Mouse (Mus musculus) CH12.LX (cell line): ENCODE results near the gene Eps8l2. TPM values are rescaled to one million over a fixed set of nuclear protein-coding genes. Genes with fewer than 3 reads are reported as not detected.

ENCODE experiments used
- DNase-seq: peaks from one replicate; pipeline ENCODE4 v3.0.0-alpha.2; 2013; ENCODE audit errors: extremely low read depth
- H3K27ac ChIP-seq: 2 replicates; pipeline ENCODE4 v1.5.1; 2012; ENCODE audit warnings: low read depth, mild to moderate bottlenecking, control low read depth, moderate library complexity; ENCODE audit not compliant: insufficient read depth
- H3K27me3 ChIP-seq: replicated peaks from 2 replicates; pipeline ENCODE3; 2012; ENCODE audit warnings: inconsistent platforms
- H3K36me3 ChIP-seq, 2 experiments: replicated peaks in 1 of 2; 2 replicates each; pipeline versions ENCODE3 to v1.6.1; 2012; ENCODE audit warnings: inconsistent platforms in 1 of 2, low read length in 1 of 2, mild to moderate bottlenecking in 1 of 2, mixed read lengths in 1 of 2, moderate library complexity in 1 of 2; ENCODE audit not compliant: control insufficient read depth in 1 of 2, insufficient read depth in 1 of 2
- H3K4me1 ChIP-seq, 2 experiments: 2 replicates each; pipeline ENCODE4 v1.6.1; 2012; ENCODE audit warnings: inconsistent platforms in 1 of 2, moderate library complexity in 1 of 2; ENCODE audit not compliant: insufficient read depth in 2 of 2, control insufficient read depth in 1 of 2
- H3K4me2 ChIP-seq: 2 replicates; pipeline ENCODE4 v1.6.1; 2012; ENCODE audit warnings: low read depth, mild to moderate bottlenecking, control low read depth; ENCODE audit not compliant: poor library complexity, insufficient read depth, severe bottlenecking
- H3K4me3 ChIP-seq, 3 experiments: fragments of 150-350 bp in 1 of 3; sonication (generic) in 1 of 3; replicated peaks in 1 of 3; 2 replicates each; pipeline versions ENCODE3 to v1.5.1; 2011 to 2012; ENCODE audit warnings: low read depth in 2 of 3, low read length in 2 of 3, mild to moderate bottlenecking in 2 of 3, moderate library complexity in 2 of 3, control low read depth in 1 of 3, improper control_type of control experiment in 1 of 3, inconsistent platforms in 1 of 3, mixed read lengths in 1 of 3; ENCODE audit not compliant: poor library complexity in 1 of 3
- H3K79me2 ChIP-seq: replicated peaks from 2 replicates; pipeline ENCODE4 v1.6.1; 2012; ENCODE audit warnings: mild to moderate bottlenecking, moderate library complexity; ENCODE audit not compliant: control insufficient read depth, poor library complexity, insufficient read depth, severe bottlenecking; ENCODE audit errors: extremely low read depth
- H3K9ac ChIP-seq: 2 replicates; pipeline ENCODE4 v1.6.1; 2012; ENCODE audit warnings: low read depth, mild to moderate bottlenecking, control low read depth, moderate library complexity; ENCODE audit not compliant: insufficient read depth
- H3K9me3 ChIP-seq: replicated peaks from 2 replicates; pipeline ENCODE3; 2012; ENCODE audit warnings: low read length, inconsistent platforms, mixed read lengths
- CHD1 ChIP-seq: IDR thresholded peaks from 2 replicates; pipeline ENCODE4 v1.6.1; 2012; ENCODE audit warnings: low read depth, low read length, improper control_type of control experiment, inconsistent platforms
- CHD2 ChIP-seq: IDR thresholded peaks from 2 replicates; pipeline ENCODE4 v1.6.1; 2011; ENCODE audit warnings: low read length, improper control_type of control experiment
- CTCF ChIP-seq, 2 experiments: IDR thresholded peaks in 1 of 2; conservative IDR thresholded peaks in 1 of 2; 2 replicates each; pipeline ENCODE4 v1.5.1; 2011 to 2012; ENCODE audit warnings: low read depth in 2 of 2, low read length in 2 of 2, improper control_type of control experiment in 1 of 2, inconsistent platforms in 1 of 2, mild to moderate bottlenecking in 1 of 2, moderate library complexity in 1 of 2
- E2F4 ChIP-seq: IDR thresholded peaks from 2 replicates; pipeline ENCODE4 v1.6.1; 2011; ENCODE audit warnings: low read depth, low read length, improper control_type of control experiment; ENCODE audit not compliant: insufficient replicate concordance
- GABPA ChIP-seq: IDR thresholded peaks from 2 replicates; pipeline ENCODE4 v1.6.1; 2012; ENCODE audit warnings: low read depth, low read length, improper control_type of control experiment, inconsistent platforms; ENCODE audit not compliant: insufficient replicate concordance
- HCFC1 ChIP-seq: IDR thresholded peaks from 2 replicates; pipeline ENCODE4 v1.6.1; 2012; ENCODE audit warnings: low read depth, mild to moderate bottlenecking, inconsistent platforms, low read length, improper control_type of control experiment
- IRF4 ChIP-seq: IDR thresholded peaks from 2 replicates; pipeline ENCODE4 v1.6.1; 2014; ENCODE audit warnings: low read depth, mild to moderate bottlenecking, inconsistent platforms, low read length, improper control_type of control experiment
- JUND ChIP-seq: conservative IDR thresholded peaks from 2 replicates; pipeline ENCODE4 v1.6.1; 2011; ENCODE audit warnings: low read depth, low read length, improper control_type of control experiment
- KAT2A ChIP-seq: IDR thresholded peaks from 2 replicates; pipeline ENCODE4 v1.6.1; 2012; ENCODE audit warnings: low read length, improper control_type of control experiment, inconsistent platforms; ENCODE audit not compliant: insufficient replicate concordance
- MAFK ChIP-seq: IDR thresholded peaks from 2 replicates; pipeline ENCODE4 v1.6.1; 2011; ENCODE audit warnings: low read length, improper control_type of control experiment; ENCODE audit not compliant: insufficient replicate concordance
- MAZ ChIP-seq: IDR thresholded peaks from 2 replicates; pipeline ENCODE4 v1.6.1; 2012; ENCODE audit warnings: low read depth, mild to moderate bottlenecking, inconsistent platforms, low read length, improper control_type of control experiment, moderate library complexity
- MEF2A ChIP-seq: IDR thresholded peaks from 2 replicates; pipeline ENCODE4 v1.6.1; 2014; ENCODE audit warnings: low read depth, mild to moderate bottlenecking, inconsistent platforms, low read length, improper control_type of control experiment, borderline replicate concordance
- MXI1 ChIP-seq: IDR thresholded peaks from 2 replicates; pipeline ENCODE4 v1.6.1; 2011; ENCODE audit warnings: mild to moderate bottlenecking, low read depth, low read length, improper control_type of control experiment
- MYC ChIP-seq: IDR thresholded peaks from 2 replicates; pipeline ENCODE4 v1.6.1; 2011; ENCODE audit warnings: low read depth, mild to moderate bottlenecking, improper control_type of control experiment, low read length
- PAX5 ChIP-seq: IDR thresholded peaks from 2 replicates; pipeline ENCODE4 v1.6.1; 2012; ENCODE audit warnings: low read length, inconsistent platforms, mixed read lengths
- POLR2AphosphoS2 ChIP-seq: IDR thresholded peaks from 2 replicates; pipeline ENCODE4 v1.6.1; 2011; ENCODE audit warnings: low read depth, low read length, improper control_type of control experiment
- RAD21 ChIP-seq: IDR thresholded peaks from 2 replicates; pipeline ENCODE4 v1.6.1; 2011; ENCODE audit warnings: low read depth, mild to moderate bottlenecking, low read length, improper control_type of control experiment, moderate library complexity
- SMC3 ChIP-seq: IDR thresholded peaks from 2 replicates; pipeline ENCODE4 v1.6.1; 2011; ENCODE audit warnings: low read depth, low read length, improper control_type of control experiment
- TCF12 ChIP-seq: IDR thresholded peaks from 2 replicates; pipeline ENCODE4 v1.6.1; 2014; ENCODE audit warnings: low read depth, mild to moderate bottlenecking, inconsistent platforms, low read length, improper control_type of control experiment
- UBTF ChIP-seq: IDR thresholded peaks from 2 replicates; pipeline ENCODE4 v1.6.1; 2012; ENCODE audit warnings: low read depth, mild to moderate bottlenecking, inconsistent platforms, low read length, improper control_type of control experiment, moderate library complexity
- USF1 ChIP-seq: IDR thresholded peaks from 2 replicates; pipeline ENCODE4 v1.6.1; 2014; ENCODE audit warnings: low read depth, mild to moderate bottlenecking, inconsistent platforms, low read length, improper control_type of control experiment
- USF2 ChIP-seq: conservative IDR thresholded peaks from 2 replicates; pipeline ENCODE4 v1.6.1; 2011; ENCODE audit warnings: low read depth, low read length, improper control_type of control experiment
- ZKSCAN1 ChIP-seq: IDR thresholded peaks from 2 replicates; pipeline ENCODE4 v1.6.1; 2012; ENCODE audit warnings: low read depth, inconsistent platforms, low read length, improper control_type of control experiment, borderline replicate concordance
- ZNF384 ChIP-seq: IDR thresholded peaks from 2 replicates; pipeline ENCODE4 v1.6.1; 2012; ENCODE audit warnings: low read depth, low read length, improper control_type of control experiment, inconsistent platforms
- dilution Hi-C: fragments of 300-500 bp; cut with MboI; formaldehyde crosslinking; loops from 2 replicates; pipeline ENCODE4 v1.14.3; 2020; ENCODE audit warnings: low sequenced_read_pairs; ENCODE audit not compliant: extremely low pct_unique_long_range_greater_than_20kb, extremely low pct_ligation_motif_present
- in situ Hi-C: fragments of 300-500 bp; cut with MboI; formaldehyde crosslinking; loops from 3 replicates; pipeline ENCODE4 v1.14.3; 2019; ENCODE audit warnings: low sequenced_read_pairs, low pct_ligation_motif_present, low pct_unique_long_range_greater_than_20kb, mixed read lengths
- polyA plus RNA-seq: library from polyadenylated mRNA; unstranded; fragments of >175 nt; gene quantifications from 2 replicates; pipeline ENCODE4 v1.2.1, GENCODE M21; 2012; ENCODE audit warnings: low read depth; ENCODE audit not compliant: insufficient read length
- total RNA-seq, 2 experiments: library from RNA; depleted of rRNA; stranded (reverse); fragments of 300-350 nt in 1 of 2; fragments of >200 nt in 1 of 2; gene quantifications; 2 replicates each; pipeline ENCODE4 v1.2.3; 2012 to 2014

Eps8l2 gene
- total and polyA plus RNA-seq, 3 experiments = 0.51 to 1.1 TPM; not detected in 1

GRCm38 (mm10) chr7:141331990-141332389 is 6.7 kb upstream of the Eps8l2 start:
- H3K27ac ChIP-seq = no peak overlapping the region
- no peak overlapping the region for H3K4me3 ChIP-seq
- no peak overlapping the region for H3K9ac ChIP-seq
- no peak for DNase-seq
- H3K9me3 ChIP-seq = no peaks in the 10 kb centered on the region
- H3K27me3 ChIP-seq = no peaks in the 10 kb centered on the region
- TF ChIP-seq CHD1 = no peak
- no peak for TF ChIP-seq E2F4
- no peak for TF ChIP-seq UBTF
- TF ChIP-seq MXI1 = no peak
- no peak for TF ChIP-seq IRF4
- TF ChIP-seq MAFK = no peak
- TF ChIP-seq JUND = no peak
- no peak for TF ChIP-seq PAX5
- TF ChIP-seq SMC3 = no peak
- TF ChIP-seq CHD2 = no peak
- no peak for TF ChIP-seq POLR2AphosphoS2
- no peak for TF ChIP-seq MAZ
- no peak for TF ChIP-seq MEF2A
- dilution Hi-C loops (no loop called here), in situ Hi-C loops (no loop called here)
- H3K36me3 ChIP-seq = peaks cover 5 to 41% of the 10 kb centered on the region in 2 experiments
- H3K4me2 ChIP-seq = no peak overlapping the region
- no peaks in the 10 kb centered on the region for H3K79me2 ChIP-seq
- peaks cover 5 to 14% of the 10 kb centered on the region in 2 experiments for H3K4me1 ChIP-seq

- no peak overlapping the region for H3K4me2 ChIP-seq
- no peak overlapping the region for H3K4me3 ChIP-seq
- dilution Hi-C loops (no loop called here), in situ Hi-C loops (no loop called here)
- H3K79me2 ChIP-seq = no peaks in the 10 kb centered on the region
- no peaks in the 10 kb centered on the region for H3K9me3 ChIP-seq
- no peak for DNase-seq
- TF ChIP-seq SMC3 (no peak), PAX5 (no peak), MAFK (no peak), HCFC1 (no peak), GABPA (no peak), USF1 (no peak), ZNF384 (no peak), JUND (no peak), CTCF (conservative IDR thresholded peaks at IDR 0.05 in 1 of 2, IDR thresholded peaks at IDR 0.05 in 1 of 2; ENCODE audit: low read depth in 2 of 2, low read length in 2 of 2) (no peak; a peak in 1 of 4 replicates), ZKSCAN1 (no peak), MYC (no peak), TCF12 (no peak), USF2 (no peak), RAD21 (no peak), MEF2A (no peak), KAT2A (no peak), E2F4 (no peak)
- H3K27me3 ChIP-seq = no peaks in the 10 kb centered on the region
- H3K36me3 ChIP-seq = peaks cover 5 to 39% of the 10 kb centered on the region in 2 experiments
- no peak overlapping the region for H3K27ac ChIP-seq
- no peak overlapping the region for H3K9ac ChIP-seq
- H3K4me1 ChIP-seq = peaks cover 0 to 4% of the 10 kb centered on the region in 2 experiments; a peak in 1 of 4 replicates
Observed at GRCm38 (mm10) chr7:141335044-141335579, 3.6 kb upstream of the Eps8l2 start.
